Mouse (Mus musculus) R1 (cell line): ENCODE data around the gene Ralgps2.
A peak's percentile ranks its signal among the peaks of the same experiment; 100 is the strongest.

ENCODE experiments used
- DNase-seq: peaks from one replicate; pipeline ENCODE4 v3.0.0-alpha.2; 2018; ENCODE audit warnings: low read depth, low spot score

Ralgps2 gene

DNA sequence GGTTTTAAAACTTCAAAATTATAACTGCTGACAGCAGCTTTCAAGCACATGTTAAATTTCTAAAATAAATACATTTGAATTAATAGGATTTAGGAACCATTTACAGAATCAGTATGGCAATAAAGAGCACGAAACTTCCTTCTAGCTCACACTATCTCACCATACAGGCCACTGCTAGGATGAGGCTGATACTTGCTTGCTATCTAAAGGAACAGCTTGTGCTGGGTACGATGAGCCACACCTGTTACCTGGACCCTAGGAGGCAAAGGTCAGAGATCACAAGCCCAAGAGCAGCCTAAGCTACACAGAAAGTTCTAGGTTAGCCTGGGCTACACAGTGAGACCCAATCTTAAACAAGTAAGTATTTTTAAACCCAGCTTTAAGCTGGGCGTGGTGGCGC, 30.2 kb downstream of the Ralgps2 start:
- DNase-seq, result no peak

DNA sequence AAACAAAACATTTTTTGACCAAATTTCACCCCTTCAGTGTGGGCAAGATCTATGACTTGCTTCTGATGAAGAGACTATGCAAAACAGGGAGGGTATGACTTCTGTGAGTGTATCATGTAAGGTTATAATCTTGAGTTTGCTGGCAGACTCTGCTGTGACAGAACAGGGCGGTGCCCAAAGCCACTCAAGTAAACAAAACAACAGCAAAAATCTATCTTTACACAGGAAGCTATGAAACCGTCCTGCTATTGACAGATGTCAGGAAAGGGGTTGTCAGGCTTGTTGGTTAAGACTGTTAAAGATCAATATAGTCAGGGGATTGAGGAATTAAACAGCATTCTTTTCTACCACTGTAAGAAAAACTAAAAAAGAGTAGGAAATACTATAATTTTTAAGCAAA, 33.8 kb downstream of the Ralgps2 start:
- no peak for DNase-seq

DNA sequence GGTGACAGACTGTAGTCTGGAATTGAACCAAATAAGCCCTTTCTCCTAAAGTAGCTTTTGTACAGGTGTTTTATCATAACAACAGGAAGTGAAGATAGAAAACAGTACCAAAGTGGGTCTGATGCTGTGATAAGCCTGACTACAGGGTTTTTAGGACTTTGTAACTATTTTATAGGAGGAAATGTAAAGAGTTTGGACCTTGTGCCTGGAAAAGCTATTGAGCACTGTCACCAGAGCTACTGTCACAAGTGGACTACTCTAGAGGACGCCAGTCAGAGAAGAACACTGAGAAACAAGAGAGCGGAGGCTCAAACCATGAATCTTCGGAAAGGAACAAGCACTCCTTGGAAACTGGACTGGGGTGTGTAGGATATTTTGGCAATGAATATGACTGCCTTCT, 35.5 kb downstream of the Ralgps2 start:
- no peak for DNase-seq

DNA sequence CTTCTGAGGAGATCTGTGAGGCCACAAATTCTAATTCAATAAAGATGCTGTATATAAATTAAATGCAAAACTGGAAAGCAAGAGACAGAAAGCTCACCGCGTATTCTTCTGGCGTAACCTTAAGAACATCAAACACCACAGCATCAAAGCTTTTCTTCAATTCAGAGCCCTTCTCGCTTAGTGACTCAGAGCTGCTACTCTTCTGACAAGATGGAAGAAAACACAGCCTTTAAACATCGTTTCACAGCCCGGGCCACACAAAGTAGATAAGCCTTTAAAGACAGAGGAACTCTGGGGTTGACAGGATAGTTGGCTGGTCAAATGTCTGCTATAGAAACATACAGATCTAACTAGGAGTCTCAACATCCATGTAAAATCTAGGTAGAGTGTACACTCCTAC, 37.7 kb downstream of the Ralgps2 start:
- no peak for DNase-seq

DNA sequence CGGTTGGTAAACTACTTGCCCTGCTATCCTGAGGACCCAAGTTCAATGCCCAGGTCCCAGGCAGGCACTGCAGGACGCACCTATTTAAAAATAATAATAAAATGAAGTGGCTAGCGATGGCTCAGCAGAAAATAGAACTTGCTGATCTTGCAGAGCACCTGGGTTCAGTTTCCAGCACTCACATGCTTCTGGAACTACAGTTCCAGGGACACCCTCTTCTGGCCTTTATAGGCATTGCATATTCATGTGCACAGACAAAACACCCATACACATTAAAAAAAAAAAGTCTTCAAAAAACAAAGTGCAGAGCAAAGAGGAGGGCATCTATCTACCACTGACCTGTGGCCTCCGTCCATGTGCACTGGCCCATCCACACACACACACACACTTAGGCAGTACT, 47.9 kb downstream of the Ralgps2 start:
- peak; percentile 65 for DNase-seq

DNA sequence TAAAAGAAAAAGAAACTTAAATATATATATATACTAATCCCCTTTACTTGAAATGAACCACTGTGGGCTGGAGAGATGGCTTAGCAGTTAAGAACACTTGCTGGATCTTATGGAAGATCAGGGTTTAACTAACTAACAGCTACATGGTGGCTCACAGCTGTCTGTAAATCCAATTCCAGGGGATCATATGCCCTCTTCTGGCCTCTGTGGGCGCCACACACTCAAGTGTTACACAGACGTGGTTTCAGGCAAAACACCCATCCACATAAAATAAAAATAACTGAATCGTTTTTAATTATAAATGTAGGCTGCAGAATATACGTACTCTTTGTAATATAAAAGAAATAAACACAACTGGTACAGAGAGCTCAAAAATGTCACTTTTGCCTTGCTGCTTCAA, 50.6 kb downstream of the Ralgps2 start:
- no peak for DNase-seq

DNA sequence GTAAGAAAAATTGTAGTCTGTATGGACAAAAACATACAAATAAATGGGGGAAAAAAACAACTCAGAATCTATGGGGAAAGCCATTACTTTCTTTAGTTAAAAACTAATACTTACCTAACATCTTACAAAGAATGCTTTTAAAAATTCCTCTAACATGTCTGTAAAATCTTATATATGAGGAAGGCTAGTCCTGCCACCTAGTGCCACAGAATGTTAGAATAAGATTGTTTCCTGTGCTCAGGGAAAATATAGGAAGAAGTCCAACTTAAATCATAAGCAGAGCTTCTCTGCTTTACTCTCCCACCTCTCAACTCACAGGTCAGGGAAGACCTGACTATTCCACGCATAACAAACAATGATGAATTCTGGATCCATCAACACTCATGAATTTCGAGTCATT, 53.5 kb downstream of the Ralgps2 start:
- DNase-seq, result no peak

DNA sequence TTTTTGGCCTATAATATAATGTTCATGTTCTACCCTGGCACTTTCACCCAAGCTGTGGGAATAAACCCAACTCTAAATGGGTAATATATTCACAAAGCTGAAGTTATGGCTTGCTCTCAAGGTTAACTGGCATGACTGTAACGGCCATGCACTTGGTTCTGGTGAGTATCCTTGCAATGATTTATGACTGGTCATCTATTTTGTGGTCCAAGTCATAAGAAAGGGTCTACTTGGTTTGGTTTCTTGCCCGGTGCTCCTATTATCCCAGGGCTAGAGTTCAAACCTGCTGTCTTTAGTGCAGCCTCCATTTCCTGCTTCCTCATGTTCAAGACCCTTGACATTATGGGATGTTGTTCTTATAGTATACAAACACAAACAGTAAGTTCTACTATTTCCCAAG, 54.6 kb downstream of the Ralgps2 start:
- DNase-seq, result no peak

DNA sequence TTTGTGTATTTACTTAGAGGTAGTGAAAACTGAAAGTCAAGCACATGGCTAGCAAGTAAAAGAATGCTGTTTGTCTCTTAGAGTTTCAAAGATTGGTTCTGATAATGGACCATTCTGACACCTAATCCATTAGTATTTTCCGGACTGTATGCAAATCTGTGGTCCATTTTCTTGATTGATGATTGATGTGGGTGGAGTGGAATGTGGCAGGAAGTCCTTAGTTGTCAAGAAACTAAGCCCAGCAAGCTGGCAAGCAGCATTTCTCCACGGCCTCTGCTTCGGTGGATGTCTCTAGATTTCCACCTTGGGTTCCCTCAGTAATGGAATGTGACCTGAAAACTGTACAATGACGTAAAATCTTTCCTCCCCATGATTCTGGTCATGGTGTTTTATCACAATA, 68.8 kb downstream of the Ralgps2 start:
- no peak for DNase-seq

DNA sequence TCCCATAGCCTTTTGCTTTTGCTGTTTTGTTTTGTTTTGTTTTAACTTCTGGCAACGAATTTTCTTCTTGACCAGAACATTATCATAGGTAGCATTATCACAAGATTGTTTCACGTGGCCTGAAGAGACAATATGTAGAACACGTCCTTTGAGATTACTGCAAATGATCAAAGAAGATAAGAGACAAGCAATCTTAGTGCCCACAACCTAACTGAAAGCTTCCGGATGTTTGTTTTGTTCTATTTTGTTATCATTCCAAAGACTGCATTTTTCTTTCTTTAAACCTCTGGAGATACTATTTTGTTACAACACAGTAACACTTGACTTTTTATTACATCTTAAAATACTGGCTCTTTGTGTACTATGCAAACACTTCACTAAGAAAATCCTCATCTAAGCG, 69.4 kb downstream of the Ralgps2 start:
- no peak for DNase-seq

DNA sequence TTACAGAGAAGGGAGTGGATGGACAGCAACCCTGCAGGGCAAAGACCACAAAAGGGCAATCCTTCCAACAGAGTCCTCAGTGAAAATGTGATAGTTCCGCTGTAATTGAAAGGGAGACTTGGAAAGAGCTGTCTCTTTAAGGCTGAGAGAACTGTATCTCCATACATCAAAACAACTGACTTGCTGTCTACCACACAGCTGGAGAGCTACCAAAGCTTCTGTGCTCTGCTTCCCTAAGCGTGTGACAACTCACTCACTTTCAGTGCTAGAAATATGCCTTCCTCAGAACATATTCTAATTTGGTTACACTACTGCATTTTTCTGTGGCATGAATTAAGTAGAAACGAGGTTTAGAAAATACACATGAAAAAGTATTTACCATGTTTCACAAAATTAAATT, 75.2 kb downstream of the Ralgps2 start:
- DNase-seq, result peak; percentile 25

DNA sequence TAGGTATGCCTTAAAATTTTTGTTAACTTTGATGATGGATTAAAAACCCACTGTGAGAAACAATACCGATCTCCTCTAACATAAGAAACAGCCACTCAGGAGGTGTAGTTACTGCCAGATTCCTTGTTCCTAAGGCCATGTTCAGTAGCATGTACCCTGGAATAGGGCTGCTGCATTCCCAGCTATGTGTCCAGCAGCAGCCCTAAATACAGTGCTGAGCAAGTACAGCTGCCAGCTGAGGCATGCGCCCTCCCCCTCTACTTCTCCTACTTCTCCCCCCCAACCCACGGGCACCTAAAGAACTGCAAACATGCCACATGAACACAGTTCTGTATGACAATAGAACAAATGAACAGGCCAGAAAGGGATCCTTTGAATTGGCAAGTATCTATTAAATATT, 75.7 kb downstream of the Ralgps2 start:
- no peak for DNase-seq

DNA sequence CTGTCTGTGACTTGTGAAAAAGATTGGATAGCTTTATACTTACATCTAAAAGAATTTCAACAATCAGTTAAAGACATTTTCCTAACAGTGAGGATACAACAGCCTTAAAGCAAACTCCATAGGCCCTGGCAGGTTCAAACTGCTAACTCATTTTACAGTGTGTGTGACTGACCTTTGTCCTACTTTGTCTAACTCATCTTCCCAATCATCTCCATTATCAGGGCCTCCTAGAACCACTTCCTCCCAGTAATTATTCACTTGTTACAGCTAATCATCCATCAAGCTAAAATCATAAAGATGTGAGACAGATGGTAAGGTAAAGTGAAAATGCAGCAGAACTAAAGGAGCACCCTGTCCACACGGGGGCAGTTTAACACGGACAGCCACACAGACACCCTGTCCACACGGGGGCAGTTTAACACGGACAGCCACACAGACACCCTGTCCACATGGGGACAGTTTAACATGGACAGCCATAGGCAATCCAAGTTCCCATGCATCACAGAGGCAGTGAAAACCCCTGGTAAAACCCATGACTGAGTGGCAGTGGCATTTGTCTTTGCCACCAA, 77.9 kb downstream of the Ralgps2 start:
- DNase-seq, result no peak

DNA sequence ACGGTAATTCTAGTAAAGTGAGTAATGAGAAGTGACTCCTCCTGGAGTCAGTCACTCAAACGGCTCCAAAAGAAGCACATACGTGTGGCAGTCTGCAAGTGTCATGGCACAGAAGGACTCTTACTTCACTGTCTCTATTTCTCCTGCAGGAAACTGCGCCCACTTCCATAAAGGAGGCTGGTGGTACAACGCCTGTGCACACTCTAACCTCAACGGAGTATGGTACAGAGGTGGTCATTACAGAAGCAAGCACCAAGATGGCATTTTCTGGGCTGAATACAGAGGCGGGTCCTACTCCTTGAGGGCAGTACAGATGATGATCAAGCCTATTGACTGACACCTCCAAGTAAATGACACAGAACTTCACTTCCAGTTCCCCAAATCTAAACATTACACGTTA, 79.2 kb downstream of the Ralgps2 start:
- DNase-seq, result no peak

DNA sequence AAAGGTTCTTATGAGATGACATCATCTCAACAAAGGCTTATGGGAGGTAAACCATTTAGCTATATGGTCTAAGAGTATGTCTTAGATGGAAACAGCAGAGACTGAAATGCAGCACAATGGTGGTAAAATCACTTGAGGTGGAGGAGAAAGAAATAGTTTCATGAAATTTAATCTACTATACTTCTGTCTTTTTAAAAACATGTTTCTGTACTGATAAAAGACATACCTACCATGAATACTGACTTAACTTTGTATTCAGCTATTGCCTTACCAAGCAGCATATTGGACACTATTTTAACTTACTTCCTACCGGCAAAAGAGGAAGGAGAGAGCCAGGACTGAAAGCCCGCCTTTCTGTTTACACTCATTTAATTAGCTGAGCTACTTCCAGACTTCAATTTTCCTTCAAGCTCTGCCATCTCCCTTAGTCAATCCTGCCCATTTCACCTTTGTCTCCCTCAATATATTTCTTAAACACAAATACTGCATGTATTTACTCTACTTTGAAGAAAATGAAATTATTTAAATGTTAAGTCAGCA, 79.6 kb downstream of the Ralgps2 start:
- DNase-seq, result no peak

DNA sequence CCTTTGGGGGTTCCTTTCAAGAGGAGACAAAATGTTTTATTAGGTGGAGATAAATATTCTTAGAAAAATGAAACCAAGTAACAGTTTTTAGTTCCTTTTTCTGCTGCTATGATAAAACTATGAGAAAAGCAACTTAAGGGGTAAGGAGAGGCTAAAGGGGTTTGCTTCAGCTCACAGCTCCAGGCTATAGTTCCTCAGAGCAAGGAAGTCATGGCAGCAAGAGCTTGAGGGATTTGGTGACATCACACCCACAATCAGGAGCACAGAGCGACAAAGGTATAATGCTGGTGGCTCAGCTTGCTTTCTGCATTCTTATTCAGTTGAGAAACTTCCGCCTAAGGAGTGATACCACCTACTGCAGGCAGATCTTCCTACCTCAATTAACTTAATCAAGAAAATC, 80.3 kb downstream of the Ralgps2 start:
- DNase-seq, result no peak

DNA sequence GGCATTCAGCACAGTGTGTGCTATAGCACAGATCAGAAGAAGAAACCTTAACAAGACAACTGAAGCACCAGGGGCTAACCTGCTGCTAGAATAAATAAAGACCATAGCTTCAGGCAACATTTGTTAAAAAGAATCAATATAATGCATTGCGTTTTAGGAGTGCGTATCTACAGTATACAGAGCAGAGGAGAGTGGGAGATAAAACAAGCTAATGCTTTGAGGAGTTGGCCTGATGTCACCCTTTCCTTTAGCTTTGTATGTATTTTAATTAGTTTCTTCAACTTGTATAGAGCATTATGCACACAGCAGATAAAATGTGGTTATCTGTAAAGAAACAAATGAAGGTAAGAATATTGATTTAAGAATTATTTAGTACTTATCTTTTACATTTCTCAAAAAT, 82.8 kb downstream of the Ralgps2 start:
- no peak for DNase-seq

DNA sequence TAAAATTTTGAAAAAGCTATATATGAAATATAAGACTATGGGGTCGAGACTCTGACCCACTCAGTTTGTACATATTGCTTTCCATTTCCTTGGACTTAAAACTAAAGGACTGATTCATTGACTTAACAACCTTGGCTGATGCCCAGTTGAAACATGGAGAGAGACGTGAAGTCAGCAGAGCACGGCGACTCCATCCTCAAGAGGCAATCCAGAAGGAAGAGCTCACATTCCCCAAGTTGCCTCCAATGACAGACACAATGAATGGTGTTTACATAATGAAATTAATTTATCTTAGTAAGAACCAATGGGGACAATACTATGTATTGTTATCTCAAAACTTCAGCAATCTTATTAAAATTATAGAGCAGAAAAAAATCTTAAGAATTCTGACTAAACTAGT, 84.9 kb downstream of the Ralgps2 start:
- DNase-seq, result no peak

DNA sequence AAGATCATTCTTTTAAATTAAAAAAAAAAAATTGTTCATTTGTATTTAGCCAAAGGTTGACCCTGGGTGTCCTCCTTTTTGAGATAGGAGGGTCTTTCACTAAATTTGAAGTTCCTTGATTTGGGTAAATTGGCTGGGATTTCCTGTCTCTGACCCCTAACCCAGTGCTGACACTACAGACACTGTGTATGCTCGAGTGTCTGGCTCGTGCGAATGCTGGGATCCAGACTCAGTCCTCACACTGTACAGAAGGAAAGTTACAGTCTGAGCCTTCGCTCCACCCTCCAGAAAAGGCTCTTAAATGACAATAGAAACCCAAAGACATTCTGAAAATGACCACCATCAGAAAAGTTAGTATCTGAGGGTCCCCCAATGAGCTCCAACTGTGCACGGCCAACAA, 86.6 kb downstream of the Ralgps2 start:
- no peak for DNase-seq

DNA sequence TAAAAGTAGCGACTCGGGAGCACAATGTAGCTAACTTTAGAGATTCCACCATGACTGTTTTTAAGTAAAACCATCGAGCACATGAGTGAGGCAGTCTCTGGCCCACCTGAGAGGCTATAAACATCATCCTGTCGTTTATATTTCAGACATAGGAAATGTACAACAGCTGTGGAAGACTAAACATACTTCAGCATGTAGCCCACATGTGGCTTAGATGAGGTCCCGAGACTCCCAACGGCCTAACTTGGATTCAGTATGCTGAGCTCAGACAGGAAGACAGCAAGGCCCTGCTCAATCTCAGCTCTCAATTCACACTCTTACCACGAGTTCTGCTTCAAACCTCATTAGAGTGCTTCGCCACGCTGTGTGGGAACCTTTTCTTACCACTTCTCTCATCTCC, 87.0 kb downstream of the Ralgps2 start:
- DNase-seq, result no peak

DNA sequence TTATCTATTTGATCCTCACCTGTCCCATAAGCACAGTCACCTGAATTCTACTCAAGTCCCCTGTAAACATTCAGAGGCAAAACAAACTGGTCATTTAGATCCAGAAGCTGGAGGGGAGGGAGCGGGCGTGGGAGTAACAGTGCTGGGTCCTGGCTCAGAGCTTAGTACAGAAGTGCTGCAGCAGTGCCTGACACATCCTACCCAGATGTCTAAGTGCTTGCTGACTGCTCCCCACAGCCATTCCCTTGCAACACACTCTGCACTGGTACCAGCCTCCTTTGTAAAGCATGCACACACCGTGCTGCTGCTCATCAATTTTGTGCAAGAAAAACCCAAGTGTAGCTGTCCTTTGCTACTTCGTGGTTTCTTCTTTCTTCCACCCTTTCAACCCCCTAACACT, 92.3 kb downstream of the Ralgps2 start:
- DNase-seq, result no peak

DNA sequence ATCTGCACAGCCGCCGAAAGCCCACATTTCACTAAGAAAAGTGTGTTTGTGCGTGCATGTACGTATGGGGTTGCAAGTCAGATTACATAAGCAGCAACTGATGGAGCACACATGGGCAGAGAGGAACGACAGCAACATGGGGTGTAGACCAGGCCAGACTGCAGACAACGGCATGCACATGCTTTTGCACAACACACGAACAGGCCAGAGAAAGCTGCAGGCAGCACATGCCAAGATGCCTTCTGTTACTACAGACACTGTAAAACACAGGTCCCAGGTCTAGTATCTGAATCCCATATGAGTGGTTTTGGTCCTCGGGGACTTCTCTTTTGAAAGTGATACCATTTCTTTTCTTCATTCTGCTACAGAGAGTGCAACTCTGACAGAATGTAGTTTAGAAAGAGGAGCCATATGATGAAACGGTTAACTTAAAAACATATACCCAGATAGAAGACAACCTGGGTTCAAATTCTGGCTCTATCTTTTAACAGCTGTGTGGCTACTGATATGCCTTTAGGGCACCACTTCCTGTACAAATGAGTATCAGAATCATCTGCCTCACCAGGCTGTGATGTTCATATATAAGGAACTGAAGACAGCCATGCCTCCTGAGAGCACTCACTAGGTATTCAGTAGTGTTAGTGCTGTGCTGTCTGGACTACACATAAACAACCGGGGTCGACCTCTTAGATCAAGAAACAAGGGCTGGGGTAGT, 97.6 kb downstream of the Ralgps2 start:
- DNase-seq, result no peak

DNA sequence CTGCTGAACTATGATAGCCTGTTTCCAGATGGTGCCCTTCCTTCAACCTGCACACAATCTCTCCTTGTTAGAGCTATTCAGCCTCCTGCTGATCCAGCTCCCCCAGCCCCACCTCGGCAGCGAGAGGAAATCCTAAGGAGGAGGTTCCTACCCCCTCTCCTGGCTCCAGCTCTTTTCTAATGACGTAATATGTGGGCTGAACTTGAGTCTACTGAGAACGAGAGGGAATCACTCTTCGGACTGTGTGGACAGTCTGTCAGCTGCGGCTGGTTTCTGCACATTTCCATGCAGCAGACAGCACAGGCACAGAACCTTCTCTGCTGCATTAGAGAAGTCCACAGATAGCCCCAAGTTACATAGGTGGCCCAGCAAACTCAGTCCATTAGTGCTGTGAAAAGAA, 100.7 kb downstream of the Ralgps2 start:
- peak; percentile 62 for DNase-seq

DNA sequence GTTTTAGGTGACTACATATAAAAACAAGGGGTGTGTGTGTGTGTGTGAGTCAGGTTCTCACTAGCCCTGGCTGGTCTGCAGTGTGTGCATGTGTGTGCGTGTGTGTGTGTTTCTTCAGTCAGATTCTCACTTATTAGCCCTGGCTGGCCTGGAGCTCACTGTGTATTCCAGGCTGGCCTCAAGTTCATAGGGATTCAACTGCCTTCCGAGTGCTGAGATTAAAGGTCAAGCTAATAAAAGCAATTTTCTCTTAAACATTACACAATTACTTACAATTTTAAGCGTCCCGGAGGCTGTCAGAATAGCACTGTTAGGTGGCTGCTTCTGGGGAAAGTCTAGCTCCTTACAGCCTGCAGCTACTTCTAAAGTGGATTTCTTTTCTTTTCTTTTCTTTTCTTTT, 101.2 kb downstream of the Ralgps2 start, which contains the start of gene Angptl1:
TSS of gene Angptl1 (plus strand) at position 386 of the 400 bp plus-strand sequence.
- DNase-seq, result no peak
